Mouse (Mus musculus): ENCODE results near the gene Rac1.

The Rac1 gene

GRCm38 (mm10) chr5:143491736-143492135, 36.1 kb downstream of the Rac1 start:
- peak; percentile 21 for DNase-seq (ENCODE audit: low spot score)

GRCm38 (mm10) chr5:143489749-143490342, 38.0 kb downstream of the Rac1 start:
- DNase-seq (ENCODE audit: low spot score), result no peak

- DNase-seq (ENCODE audit: low spot score), result no peak
These were observed 39.8 kb downstream of the Rac1 start for GRCm38 (mm10) chr5:143487998-143488397.

- DNase-seq (ENCODE audit: low spot score), result no peak
These were observed 40.6 kb downstream of the Rac1 start for GRCm38 (mm10) chr5:143487193-143487592.

- DNase-seq (ENCODE audit: low spot score), result no peak
These were observed 42.9 kb downstream of the Rac1 start for GRCm38 (mm10) chr5:143484955-143485354.

GRCm38 (mm10) chr5:143477901-143478300, 49.9 kb downstream of the Rac1 start:
- no peak for DNase-seq (ENCODE audit: low spot score)

GRCm38 (mm10) chr5:143476013-143476412, 51.8 kb downstream of the Rac1 start:
- no peak for DNase-seq (ENCODE audit: low spot score)

- no peak for DNase-seq (ENCODE audit: low spot score)
These were observed 52.5 kb downstream of the Rac1 start for GRCm38 (mm10) chr5:143475153-143475844.

GRCm38 (mm10) chr5:143471953-143472618, 55.8 kb downstream of the Rac1 start:
- no peak for DNase-seq (ENCODE audit: low spot score)

- DNase-seq (ENCODE audit: low spot score), result no peak
These were observed 56.7 kb downstream of the Rac1 start for GRCm38 (mm10) chr5:143471165-143471546.

GRCm38 (mm10) chr5:143470421-143471164, 57.2 kb downstream of the Rac1 start:
- peak; percentile 3 for DNase-seq (ENCODE audit: low spot score)

- DNase-seq (ENCODE audit: low spot score), result no peak
These were observed 58.2 kb downstream of the Rac1 start for GRCm38 (mm10) chr5:143469628-143470027.

GRCm38 (mm10) chr5:143467931-143468330, 59.9 kb downstream of the Rac1 start:
- no peak for DNase-seq (ENCODE audit: low spot score)

- no peak for DNase-seq (ENCODE audit: low spot score)
These were observed 60.8 kb downstream of the Rac1 start for GRCm38 (mm10) chr5:143466891-143467669.

- peak; percentile 4 for DNase-seq (ENCODE audit: low spot score)
These were observed 62.4 kb downstream of the Rac1 start for GRCm38 (mm10) chr5:143465156-143466085.

GRCm38 (mm10) chr5:143464757-143465118, 63.1 kb downstream of the Rac1 start:
- no peak for DNase-seq (ENCODE audit: low spot score)

- peak; percentile 95 for DNase-seq (ENCODE audit: low spot score)
These were observed 63.6 kb downstream of the Rac1 start, which contains the start of gene Daglb for GRCm38 (mm10) chr5:143464100-143464756. Gene Daglb (plus strand): TSS chr5:143464584.

GRCm38 (mm10) chr5:143463671-143464070, 64.2 kb downstream of the Rac1 start:
- no peak for DNase-seq (ENCODE audit: low spot score)
